Mouse (Mus musculus) megakaryocyte, embryonic 14.5 days (primary cell): ENCODE data around the gene Enpp6.

ENCODE experiments used
- FLI1 ChIP-seq: IDR thresholded peaks from 2 replicates; pipeline ENCODE4 v1.6.1; 2012; ENCODE audit warnings: low read length, inconsistent platforms, mixed read lengths
- GATA1 ChIP-seq: IDR thresholded peaks from 3 replicates; pipeline ENCODE4 v1.6.1; 2012; ENCODE audit warnings: mixed read lengths, low read length, inconsistent platforms, borderline replicate concordance

DNA sequence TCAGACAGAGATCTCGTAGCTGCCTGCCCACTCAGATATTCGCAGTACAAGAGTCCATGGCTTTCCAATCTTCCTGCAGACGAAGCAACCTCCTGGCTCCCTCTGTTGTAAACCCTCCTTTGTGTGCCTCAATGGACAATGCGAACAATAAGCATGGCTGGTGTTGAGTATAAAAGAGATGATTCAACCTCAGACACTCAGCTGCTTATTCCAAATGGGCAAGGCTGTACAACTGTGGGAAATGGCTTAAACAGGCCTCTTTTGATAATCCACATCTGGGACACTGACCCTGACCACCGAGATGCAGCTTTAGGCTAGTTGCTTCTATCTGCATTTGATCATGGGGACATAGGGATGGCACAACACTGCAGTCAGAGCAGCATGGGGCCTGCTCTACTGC, 19.0 kb downstream of the Enpp6 start:
- TF ChIP-seq GATA1 (no peak), FLI1 (no peak)
